Mouse (Mus musculus) lung, postnatal 10 days (tissue): ENCODE results near the gene Tex48.

ENCODE experiments used
- DNase-seq: peaks from one replicate; pipeline ENCODE4 v3.0.0; 2021

Tex48 gene

DNA sequence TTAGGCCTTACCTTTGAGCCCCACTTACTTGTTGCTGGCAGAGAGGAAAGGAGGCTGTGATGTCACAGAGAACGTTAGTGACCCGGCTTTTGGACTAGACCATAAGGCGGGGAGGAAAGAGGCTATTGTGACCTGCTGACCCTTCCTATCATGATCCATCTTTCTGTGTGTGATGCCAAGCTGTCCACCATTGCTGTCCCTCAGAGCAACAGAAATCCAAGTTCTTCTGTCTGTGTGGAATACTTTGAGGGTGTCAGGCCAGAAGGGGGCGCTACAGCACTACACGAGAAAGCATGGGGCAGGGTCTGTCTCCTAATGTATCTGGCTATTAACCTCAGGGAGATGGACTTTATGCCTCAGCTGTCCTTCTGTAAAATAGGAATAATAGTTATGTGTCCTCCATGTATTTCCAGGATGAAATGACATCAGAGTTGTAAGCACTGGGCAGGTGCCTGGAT, at the start of gene Tex48:
TSS of gene Tex48 (minus strand) at position 51 of the 458 bp plus-strand sequence.
- DNase-seq: peak; percentile 35

DNA sequence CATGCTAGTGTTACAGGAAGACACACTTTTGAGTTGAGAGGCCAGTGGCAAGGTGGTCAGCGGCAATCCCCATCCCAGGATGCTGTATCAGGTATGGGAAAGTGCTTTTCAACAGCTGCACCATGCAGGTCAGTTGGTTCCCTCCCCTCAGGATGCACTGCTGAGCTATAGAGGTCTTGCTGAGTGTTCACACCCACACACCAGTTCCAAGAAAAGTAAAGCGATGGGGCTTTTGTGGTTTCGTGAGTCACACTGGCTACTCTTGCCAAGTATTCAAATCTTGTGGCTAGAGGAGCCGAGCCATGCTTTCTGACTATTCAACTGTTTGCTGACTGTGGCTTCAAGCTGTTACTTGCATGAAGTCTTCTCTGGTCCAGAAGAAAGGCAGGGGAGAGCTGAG, 46.0 kb upstream of the Tex48 start:
- DNase-seq: peak; percentile 55

- DNase-seq: no peak
Observed at GRCm38 (mm10) chr4:63665738-63666137, 43.5 kb upstream of the Tex48 start.

DNA sequence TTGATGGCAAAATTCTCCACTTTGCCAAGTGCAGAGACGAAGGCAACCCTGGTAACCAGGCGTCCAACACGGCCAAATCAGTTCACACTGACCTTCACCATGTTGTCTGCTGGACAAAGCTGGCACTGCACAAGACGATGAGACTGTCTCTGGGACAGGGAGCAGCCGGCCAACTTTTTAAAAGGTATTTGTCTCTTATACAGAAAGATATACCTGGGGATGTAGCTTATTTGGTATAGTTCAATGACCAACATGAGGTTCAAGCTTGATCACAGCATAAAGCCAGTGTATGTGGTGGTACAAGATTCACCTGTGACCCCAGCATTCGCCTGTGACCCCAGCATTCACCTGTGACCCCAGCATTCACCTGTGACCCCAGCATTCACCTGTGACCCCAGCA, 41.1 kb upstream of the Tex48 start, which contains the start of gene Gm11214:
TSS of gene Gm11214 (minus strand) at position 101 of the 400 bp plus-strand sequence.
- no peak for DNase-seq

DNA sequence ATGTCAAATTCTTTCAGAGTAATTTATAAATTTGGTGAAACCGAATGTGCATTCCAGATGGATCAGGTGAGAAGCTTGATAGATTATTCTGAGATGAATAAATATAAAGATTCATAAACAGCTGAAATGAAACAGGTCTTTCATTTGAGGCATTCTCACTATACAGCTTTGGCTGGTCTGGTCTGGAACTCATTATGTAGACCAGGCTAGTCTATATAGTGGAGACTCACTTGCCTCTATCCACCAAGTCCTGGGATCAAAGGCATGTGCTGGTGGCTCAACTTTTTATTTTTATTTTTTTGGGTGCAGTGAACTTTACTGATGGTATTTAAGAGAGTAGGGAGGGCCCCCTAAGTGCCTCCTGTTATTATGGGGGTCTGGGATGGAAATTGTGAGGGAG, 39.6 kb upstream of the Tex48 start:
- no peak for DNase-seq

- DNase-seq: no peak
Observed at GRCm38 (mm10) chr4:63661426-63661825, 39.2 kb upstream of the Tex48 start.

DNA sequence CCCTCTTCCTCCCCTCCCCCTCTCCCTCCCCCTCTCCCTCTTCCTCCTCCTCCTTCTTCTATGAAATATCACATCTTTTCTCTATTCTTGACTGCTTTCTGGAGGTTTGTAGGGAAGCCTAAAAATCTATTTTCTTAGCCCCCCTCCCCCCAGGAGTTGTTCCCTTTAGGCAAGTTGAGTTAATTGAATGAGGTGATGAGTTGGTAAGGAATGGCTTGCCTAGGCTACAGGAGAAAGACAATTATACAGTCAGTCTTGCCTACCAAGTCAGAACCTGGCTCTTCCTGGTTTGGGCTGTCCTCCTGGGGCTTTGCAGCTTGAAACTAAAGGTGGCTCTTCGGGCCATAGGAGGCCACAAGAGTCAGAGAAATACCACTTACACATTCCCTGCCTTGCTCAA, 37.5 kb upstream of the Tex48 start:
- DNase-seq: no peak

- no peak for DNase-seq
Observed at GRCm38 (mm10) chr4:63659086-63659485, 36.9 kb upstream of the Tex48 start.

DNA sequence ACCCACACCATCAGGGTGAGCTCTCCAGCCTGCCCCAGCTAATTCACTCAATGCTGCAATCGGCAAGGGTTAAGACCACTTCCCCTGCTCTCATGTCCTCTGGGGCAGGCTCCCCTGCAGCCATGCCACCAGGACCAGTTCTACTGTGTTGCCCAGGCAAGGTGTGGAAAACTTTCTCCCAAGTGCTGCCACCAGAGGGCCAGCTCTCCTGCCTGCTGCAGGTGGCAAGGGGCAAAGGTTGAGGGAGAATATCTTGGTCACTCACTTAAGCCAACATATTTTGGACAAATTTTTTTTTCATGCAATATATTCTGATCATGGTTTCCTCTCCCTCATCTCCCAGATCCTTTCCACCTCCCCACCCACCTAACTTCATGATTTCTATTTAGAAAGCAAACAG, 32.2 kb upstream of the Tex48 start:
- no peak for DNase-seq

DNA sequence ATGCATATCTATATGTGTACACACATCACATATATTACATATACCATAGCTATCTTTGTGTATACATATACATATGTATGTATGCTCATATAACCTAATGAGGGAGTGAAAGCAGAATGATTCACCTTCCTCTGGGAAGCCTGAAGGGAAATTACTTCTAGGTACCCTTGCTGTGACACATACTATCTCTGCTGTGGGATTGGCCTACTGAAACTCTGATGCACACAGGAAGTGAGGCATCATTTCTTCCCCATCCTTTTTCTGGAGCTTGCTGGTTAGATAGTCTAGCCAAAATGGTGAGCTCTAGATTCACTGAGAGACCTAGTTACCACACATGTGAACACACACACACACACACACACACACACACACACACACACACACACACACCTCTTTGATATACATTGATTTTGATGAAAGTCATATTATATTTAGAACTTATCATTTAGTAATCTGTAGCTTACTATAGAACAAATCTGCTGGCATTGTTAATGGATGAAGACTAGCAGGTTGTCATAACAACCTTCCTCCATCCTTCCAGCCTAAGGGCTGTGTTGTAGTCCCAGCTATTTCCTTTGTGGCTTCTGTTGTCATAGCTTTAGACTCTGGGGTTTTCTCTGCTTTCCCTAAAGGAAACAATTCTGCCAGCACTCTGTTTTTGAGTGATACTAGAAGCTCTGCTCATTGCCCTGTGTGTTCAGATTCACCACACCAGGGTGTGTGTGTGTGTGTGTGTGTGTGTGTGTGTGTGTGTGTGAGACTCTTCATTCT, 21.9 kb upstream of the Tex48 start:
- no peak for DNase-seq

- DNase-seq: no peak
Observed at GRCm38 (mm10) chr4:63639842-63640241, 17.6 kb upstream of the Tex48 start.

DNA sequence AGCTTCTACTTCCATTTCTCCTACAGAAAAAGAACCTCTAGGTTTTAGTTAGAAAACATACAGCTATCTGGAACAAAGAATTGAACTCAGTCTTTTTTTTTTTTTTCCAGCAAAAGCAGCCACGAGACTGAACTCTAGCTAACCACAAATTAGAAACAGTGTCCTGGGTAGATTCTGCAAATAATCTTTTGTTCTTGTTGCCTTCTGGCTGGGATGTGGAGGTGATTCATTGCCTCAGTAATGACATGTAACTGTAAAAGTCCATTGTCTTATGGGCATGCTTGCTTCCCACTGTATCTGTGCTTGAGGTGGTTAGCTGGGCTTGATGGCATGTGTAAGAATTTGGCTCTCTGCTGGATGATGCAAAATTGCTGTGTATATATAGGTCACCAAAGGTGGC, 16.4 kb upstream of the Tex48 start:
- no peak for DNase-seq

DNA sequence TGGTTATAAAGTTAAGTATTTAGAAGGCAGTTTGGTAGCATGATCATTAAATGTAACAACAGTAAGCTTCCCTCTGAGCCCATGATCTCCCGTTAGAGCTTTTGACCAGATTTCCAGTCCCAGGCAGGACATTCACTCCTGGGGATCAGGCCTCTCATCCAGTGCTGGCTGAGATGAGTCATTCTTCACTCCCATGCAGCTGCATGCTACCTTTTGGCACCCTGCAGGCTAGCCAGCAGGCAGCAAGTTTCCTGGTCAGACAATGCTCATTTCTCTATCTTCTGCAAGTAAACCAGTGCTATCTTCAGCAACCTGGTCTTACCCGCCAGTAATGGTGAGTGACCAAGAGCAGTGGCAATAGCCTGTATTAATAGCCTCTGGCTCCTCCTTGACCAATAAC, 11.0 kb upstream of the Tex48 start:
- no peak for DNase-seq

DNA sequence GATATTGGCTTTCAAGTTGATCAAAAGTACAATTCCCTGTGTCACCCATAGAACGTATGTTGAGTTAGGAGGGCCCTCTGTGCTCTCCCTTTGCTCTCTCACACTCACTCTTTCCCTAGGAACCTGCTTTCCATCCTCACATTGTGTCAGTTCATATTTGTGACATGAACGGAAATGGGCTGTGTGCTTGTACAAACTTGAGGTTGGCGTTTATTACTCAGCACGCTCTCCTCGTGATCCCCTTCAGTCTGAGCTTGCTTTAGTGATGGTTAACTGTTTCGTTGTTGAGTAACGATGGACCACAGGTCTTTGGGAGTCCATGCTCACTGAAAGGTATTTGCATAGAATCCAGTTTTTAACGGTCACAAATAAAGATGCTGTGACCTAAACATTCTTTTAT, 4.9 kb upstream of the Tex48 start:
- no peak for DNase-seq

- DNase-seq: no peak
Observed at GRCm38 (mm10) chr4:63625563-63626080, 3.4 kb upstream of the Tex48 start.

- peak; percentile 36 for DNase-seq
Observed at GRCm38 (mm10) chr4:63621861-63622260, 367 bp downstream of the Tex48 start.

DNA sequence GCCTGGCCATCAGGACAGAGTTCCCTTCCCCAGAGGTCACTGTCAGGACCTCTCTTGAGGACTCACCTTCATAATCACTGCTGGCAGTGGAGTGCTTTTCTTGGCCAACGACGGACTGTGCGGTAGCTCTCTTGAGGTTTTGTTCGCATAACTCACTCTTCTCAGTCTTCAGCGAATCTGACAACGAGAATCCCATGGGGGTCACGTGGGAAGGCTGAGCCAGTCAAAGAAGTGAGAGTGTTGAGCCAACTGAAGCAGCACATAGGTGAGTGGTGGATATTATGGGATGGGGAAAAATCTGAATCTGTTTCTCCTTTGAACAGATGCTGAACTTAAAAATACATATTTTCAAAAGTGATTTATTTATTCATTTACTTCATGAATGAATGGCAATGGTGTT, 13.8 kb downstream of the Tex48 start:
- DNase-seq: no peak

GRCm38 (mm10) chr4:63605968-63606367, 16.3 kb downstream of the Tex48 start:
- no peak for DNase-seq

GRCm38 (mm10) chr4:63605545-63605944, 16.7 kb downstream of the Tex48 start:
- no peak for DNase-seq

DNA sequence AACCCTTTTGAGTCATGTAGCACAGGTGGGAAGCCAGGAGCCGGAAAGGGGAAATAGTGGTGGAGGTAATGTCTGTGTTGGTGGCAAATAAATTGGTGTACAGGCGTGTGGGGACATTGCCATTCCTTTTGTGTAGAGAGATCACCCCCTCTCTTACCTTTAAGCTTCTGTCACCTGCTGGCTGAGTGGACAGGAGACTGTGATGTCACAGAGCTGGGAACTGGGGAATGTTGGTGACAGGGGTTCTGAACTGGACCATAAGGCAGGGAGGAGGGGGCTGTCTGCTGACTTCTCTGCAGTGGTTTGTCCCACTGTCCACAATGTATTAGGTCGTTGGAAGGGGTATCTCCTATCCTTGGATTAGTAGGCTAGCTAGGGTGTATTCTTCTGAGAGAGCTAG, 17.3 kb downstream of the Tex48 start, which contains the start of gene Gm11213:
TSS of gene Gm11213 (minus strand) at position 317 of the 400 bp plus-strand sequence.
- no peak for DNase-seq

- no peak for DNase-seq
Observed at GRCm38 (mm10) chr4:63601263-63601662, 21.0 kb downstream of the Tex48 start.

GRCm38 (mm10) chr4:63600786-63601185, 21.4 kb downstream of the Tex48 start:
- DNase-seq: no peak

DNA sequence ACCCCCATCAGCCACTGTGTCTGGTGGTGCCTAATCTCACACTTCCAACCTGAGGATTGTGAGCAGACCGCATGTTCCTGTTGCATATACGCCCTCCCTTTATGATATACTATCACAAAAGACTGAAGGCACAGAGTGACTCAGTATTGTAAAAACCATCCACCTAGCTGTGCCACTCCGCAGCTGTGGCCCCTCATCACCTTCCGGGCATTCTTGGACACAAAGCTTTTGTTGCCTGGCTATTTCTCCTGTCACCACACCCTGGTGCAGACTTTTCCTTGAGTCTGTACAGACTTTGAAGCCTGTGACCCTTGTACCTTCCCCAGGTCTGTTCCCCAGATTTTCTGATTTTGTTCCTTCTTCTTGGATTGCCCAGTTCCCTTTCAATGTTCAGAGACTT, 26.2 kb downstream of the Tex48 start:
- DNase-seq: no peak

GRCm38 (mm10) chr4:63595259-63595658, 27.0 kb downstream of the Tex48 start:
- DNase-seq: no peak
